Mouse (Mus musculus) layer of hippocampus, postnatal 36 days (tissue): ENCODE data around the gene Cbfa2t3. TPM values are rescaled to one million over a fixed set of nuclear protein-coding genes. Genes with fewer than 3 reads are reported as not detected.
A peak's percentile ranks its signal among the peaks of the same experiment; 100 is the strongest.

ENCODE experiments used
- DNase-seq, 2 experiments: peaks; one replicate each; pipeline ENCODE4 v3.0.0; 2022
- total RNA-seq, 2 experiments: library from RNA; stranded (reverse); gene quantifications; 2 replicates each; pipeline ENCODE4 v1.2.3; 2021

The Cbfa2t3 gene
- total RNA-seq, 2 experiments from 2014 or later, result 47.2 to 50.2 TPM

DNA sequence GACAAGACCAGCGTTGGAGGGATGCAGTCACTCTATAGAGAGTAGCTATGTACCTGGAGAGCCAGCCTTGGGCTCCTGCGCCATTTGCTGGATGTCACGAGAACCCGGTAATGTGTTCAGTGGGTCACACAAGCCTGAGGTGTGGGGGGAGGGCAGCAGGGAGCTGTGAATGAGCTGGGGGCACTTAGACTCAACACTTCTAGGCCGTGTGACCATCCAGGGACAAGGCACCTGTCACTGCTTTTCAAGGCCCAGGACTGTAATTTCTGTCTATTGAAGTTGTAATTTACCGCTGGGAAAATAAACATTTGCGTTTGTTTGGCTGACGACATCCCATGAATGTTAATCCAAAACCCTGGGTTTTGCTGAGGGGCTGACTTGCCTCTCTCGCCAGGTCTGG lies 12.0 kb downstream of the Cbfa2t3 start:
- DNase-seq, result no peak

DNA sequence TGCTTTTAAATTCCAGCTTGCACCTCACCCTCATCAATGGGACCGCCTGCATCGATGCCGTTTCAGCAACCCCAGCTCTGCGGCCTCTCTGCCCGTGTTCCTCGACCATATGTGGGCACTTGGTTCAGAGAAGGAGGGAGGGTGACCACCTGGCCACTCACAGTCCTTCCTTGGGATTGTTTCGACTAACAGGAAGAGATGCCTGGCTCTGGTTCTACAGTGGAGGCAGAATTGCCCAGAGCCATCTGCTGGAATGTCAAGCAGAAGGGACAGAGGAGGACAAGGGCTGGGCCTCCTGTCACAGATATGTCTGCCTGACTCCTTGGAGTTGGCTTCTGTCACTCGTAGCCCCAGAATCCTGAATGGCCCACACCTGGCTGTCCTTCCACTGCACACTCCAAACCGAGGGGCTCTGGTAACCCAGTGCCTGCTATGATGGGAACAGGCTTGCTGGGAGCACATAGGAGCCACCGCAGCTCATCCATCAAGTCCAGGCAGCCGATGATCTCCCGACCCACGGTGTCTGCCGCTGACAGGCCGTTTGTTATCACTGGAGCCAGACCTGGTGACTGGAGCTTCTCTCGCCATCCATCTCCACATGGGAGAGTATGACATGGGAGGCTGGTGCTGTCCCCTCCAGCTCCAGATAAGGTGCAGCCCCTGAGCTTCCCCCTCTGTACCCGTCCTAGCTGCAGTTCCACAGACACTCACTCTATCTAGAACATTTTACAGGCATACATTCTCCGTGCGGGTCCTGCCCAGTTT lies 13.6 kb downstream of the Cbfa2t3 start:
- DNase-seq, result no peak

DNA sequence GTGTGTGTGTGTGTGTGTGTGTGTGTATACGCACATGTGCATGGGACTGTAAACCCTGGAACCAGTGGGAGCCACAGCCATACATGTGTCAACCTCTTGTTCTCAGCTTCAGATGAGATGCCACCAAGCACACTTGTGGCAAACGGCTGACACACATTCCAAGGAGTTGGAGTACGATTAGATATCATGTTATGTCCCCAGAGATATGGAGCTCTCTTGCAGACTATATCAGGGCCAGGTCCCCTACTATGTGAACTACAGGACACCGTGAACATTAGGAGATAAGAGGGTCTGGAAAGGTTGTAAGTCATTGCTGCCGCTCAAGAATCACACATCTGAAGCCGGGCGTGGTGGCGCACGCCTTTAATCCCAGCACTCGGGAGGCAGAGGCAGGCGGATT lies 16.1 kb downstream of the Cbfa2t3 start:
- no peak for DNase-seq

DNA sequence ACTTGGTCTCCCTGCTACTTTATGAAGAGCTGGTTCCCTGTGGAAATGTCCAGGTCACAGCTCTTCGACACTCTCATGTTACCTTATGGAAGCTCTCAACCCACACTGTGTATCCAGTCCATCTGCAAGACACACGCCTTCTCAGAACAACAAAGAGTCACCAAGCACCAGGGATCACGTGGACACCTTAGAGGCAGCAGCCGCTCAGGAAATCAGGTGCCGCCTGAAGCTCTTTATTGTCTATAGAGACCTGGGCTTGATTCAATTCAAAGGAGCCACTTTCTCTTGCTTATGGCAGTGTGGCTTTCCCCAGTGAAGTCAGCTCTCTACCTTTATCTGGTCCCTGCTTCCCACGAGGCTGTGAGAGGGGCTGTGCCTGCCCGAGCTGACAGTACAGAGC lies 18.7 kb downstream of the Cbfa2t3 start:
- DNase-seq, result no peak

DNA sequence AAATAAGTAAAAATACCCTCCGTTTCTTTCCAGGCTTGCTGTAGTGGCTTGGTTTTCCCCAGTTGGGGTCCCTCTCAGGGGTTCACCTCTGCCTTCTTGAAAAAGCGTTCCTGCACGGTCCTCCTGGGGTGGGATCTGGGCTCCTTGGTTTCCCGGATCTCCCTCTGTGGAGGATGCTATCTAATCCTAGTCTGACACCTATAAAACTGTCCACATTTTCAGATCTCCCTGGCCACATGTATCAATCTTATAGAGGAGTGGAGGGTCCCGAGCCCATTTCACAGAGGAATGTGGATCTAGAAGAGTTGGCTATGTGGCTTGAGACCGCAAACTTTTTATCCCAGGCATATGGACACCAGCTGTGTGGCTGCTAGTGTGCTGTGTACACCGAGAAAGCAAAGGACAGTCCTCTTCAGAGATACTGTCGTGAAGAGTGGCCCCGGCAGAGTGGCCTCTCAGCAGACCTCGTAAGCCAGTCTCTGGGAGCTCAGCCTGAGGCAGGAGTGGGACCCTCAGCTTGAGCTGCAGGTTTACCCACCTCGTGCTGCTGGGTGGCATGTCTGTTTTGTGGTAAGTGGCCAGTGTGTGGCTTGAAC lies 19.5 kb downstream of the Cbfa2t3 start:
- no peak for DNase-seq

DNA sequence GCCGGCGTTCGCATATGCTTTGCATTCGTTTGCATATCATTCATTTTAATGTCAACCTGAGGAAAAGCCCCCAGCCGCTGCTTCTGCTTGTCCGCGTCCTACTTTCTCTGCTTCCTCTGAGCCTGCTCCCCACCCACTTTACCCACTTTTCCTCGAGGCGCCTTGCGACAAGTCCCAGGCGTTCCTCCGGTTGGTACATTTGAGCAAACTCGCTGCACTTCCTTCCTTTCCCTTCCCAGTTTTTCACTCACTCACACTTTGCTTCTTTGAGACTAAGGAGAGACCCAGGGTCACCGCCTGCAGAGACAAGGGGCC lies 20.1 kb downstream of the Cbfa2t3 start:
- no peak for DNase-seq

DNA sequence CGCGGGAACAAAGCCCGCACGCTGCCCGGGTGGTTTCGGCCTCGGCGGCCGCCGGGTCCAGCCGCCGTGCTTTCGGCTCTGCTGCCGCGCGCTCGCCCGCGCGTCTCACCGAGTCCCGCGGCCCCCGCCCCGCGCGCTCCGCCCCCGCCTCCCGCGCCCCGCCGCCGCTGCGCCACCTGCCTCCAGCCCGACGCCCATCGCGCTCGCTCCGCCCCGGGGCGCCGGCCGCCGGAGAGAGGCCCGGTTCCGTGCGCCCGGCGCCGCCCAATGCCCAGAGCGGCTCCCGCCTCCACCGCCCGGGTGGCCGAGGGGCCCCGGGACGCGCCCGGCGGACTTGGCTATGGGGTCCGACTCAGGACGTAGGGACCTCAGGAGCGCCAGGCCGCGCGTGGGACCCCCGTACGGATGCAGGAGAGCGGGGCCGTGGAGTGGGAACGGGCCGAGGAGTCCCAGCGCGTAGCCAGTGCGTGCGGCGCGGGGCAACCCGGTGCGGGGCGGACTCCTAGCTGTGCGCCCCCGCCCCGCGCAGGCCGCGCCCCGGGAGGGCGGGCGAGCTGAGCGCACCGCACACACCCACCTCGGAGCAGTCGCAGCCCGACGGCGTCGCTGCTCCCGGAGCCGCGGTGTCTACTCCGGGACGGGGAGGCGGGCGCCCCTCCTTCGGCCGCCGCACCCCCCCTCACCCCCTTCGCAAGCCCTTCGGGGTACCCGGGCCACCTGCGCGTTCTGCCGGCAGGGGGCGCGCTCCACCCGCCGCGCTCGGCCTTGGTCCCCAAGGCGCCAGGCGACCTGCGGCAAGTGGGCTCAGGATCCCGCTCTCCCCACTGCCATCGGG lies 20.6 kb downstream of the Cbfa2t3 start:
- DNase-seq, result peak; percentile 82 to 86

DNA sequence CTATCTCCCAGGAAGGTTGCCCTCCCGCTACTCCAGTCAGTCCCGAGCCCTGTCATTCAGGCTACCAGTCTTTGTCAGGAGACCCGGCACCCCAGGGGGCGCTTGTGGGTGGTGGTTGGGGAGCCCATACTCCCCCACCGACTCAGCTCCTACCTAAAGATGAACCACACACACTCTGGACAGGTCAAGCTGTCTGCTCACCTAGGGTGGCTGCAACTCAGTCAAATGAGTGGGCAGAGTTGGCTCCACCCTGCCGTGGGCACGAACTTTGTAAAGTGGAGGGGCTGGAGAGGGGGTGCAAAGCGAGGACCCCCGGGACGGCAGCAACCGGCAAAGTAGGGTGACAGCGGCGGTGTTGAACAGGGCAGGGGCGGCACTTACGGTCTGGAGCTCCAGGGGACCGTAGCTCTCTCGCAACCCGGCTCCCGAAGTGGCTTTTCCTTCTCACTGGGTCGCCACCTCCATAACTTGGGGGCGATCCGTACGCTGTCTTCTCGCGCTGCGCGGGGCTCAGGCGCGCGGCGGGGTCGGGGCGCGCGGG lies 21.4 kb downstream of the Cbfa2t3 start:
- no peak for DNase-seq

DNA sequence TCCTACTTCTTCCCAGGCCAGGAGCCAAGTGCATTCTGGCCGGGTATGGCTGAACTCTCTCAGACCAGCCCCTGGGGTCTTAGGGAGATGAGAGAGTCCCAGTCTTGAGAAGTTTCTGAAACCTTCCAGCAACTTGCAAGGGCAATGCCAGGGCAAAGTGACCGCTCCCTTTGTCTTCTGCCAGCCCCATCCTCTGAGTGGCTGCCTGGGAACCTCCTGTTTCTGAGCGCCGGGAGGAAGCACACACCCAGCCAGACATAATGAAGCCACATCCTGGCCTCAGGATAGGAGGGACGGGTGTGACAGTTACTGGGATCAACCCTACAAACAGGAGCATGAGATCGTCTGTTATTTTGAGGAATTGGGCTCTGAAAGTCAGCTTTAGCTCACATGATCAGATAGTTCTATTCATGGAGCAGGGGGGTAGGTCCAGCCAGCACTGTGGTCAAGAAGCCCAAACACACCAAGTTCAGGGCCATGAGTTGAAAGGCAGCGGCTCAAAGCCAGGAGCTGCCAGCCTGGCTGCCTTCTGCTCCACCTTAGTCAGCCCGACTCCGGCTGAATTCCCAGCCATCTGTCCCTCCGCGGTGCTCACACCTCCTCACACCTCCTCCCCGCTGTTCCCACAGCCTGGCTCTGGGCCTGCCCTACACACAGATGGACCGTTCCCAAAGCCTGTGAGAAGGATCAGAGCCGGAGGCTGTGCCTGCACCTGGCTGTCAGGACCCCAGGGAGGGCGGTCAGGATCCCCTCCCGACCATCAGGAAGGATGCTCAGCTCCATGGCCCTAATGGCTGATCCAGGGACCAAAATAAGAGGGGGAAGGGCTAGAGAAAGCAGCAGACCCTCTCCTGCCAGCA lies 22.1 kb downstream of the Cbfa2t3 start:
- peak; percentile 85 to 86 for DNase-seq

DNA sequence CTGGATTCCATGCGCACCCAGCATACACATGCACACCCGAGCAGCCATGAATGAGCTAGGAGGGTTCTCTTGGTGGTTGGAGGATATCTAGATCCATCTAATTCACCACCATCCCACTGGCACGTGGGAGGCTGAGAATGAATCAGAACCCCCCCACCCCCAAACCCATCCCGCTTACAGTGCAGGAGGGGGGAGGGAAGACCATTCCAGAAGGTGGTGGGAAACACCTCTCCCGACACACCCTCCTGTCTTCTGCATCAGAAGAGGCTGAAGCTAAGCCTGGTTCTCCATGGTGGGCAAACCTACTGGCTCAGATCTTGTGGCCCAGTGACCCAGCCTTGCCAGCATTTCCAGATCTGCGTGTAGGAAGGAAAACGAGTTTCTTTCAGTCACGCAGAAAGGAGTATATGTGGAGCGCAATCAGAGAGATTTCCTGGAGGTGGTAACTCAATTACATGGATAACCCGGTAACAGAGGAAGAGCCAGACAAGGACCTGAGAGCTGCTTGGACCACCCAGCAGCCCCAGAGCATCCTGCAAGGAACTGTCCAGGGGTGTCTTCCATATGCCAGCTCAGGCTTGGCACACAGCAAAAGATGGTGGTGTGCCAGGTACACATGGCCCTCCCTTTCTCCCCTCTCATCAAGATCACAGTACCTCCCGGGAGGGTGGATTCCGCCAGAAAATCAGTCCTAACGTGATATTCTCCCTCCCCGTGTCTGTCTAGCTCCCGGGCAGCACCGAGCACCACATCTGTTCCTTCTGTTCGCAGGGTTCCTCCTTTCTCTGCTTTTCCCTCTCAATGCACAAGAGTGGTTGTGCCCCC lies 23.1 kb downstream of the Cbfa2t3 start:
- no peak for DNase-seq

DNA sequence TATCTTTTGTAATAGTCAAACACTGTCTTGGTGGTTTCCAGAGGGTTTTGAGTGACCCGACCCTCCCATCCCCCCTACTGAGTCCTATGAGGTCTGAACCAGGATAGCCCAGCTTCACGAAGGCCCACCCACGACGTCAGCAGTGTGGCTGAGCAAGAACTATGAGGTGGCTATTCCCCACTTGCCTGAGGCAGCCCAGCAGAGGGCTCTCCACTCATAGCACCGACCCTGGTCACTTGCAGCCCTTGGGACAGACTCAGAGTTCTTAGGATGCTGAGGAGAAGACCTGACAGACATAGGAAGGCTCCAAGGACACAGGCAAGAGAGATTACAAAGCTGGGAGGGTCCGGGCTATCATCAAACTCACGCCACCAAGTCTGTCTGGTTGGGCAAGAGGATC lies 23.9 kb downstream of the Cbfa2t3 start:
- no peak for DNase-seq

DNA sequence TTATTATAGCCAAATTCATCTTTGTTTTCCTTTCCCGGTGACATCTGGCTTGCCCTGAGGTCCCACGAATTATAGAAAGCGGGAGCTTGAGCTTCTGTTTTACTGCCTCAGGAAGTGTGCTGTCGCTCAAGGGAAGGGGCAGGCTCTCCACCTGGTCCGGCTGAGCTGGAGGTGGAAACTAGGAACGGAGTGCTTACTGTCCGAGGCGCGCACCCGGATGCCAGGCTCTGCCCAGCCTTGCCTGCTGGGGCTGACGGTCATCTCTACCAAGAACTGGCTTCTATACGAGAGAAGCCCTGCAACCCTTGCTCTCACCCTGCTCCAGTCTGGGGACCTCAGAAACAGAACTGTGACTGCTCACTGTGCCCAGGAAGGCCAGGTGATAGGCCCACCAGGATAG lies 24.9 kb downstream of the Cbfa2t3 start:
- DNase-seq, result no peak

DNA sequence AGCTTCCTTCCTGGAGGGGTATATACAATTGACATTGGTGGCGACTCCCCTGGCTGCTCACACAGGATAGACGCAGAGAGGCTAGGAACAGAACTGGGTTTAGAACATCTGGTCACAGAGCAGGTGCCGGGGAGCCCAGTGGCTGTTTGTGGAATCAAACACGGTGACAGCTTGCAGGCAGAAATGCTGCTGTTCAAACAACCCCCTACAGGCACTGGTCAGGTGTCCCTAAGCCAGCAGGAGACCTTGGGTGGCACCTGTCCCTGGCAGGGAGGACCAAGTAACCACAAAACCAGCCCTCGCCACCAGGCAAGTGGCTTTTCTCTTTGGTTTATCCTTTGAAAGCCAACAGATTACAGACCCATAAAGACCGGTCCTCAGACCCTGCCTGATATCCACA lies 27.0 kb downstream of the Cbfa2t3 start:
- no peak for DNase-seq

DNA sequence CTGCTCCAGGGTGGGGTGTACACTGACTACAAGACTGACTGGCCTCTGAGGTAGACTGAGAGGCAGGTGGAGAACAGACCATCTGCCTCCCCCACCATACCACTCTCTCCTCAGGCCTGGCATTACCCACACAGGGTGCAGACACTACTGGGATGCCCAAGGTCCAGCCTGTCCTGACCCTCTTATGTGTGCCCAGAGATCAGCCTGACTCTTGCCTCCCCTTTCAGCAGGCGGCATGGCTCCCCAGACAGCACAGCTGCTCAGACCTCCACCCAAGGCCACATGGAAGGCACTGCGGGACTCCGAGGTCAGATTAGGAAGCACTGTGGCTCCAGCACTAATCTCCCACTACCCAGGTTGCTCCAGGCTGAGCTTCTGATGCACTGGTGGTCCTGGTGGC lies 28.2 kb downstream of the Cbfa2t3 start:
- DNase-seq, result no peak

DNA sequence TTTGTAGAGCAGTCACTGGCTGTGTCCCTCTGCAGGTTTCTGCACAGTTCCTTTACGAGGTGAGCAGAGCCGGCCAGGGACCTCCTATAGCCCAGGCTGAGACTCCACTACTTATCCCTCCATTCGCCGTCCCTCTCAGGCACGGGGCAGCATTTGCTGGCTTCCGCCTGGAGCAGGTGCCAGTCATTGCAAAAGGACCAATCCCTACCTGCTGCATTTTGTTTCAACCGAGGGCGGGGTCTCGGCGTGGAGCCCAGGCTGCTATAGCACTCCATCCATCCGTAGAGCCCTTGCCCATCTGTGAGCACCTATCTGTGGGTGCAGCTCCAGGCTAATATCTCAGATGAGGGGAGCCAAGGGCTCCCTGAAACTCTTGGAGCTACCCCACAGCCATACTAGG lies 28.9 kb downstream of the Cbfa2t3 start:
- no peak for DNase-seq

DNA sequence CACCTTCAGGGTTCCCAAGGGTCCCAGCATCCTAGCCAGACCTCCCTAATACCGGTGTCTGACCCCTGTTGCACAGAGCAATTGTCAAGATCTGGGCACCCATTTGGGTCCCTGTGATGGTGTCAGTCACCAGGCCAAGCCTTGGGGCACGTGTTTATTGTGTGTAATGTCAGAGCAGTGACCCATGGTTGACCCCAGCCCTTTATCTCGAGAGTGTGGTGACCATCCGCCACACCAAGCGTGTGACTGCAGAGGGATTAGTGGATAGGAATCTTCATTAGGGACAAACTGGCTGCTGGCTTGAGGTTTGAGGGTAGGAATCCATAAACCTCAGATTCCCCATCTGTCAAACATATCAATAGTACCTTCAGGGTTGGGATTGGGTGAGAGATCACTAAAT lies 29.5 kb downstream of the Cbfa2t3 start:
- DNase-seq, result no peak

DNA sequence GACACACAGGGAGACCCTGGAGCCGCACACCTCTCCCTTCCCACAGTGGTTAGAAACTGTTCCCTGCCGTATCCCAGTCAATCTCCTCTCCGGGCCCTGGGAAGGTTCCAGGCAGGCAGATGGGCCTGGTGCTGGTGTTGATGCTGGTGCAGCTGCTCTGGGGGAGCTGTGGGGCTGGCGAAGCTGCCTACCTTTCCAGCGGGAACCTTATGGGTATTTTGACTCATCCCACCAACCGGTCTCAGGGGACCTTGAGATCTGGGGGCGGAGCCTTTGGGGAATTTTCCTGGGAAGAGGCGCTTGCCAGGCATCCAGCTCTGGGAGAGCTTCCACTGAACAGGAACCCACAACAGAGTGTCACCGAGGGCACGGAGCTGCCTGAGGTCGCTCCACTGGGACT lies 31.1 kb downstream of the Cbfa2t3 start:
- peak; percentile 48 to 52 for DNase-seq

DNA sequence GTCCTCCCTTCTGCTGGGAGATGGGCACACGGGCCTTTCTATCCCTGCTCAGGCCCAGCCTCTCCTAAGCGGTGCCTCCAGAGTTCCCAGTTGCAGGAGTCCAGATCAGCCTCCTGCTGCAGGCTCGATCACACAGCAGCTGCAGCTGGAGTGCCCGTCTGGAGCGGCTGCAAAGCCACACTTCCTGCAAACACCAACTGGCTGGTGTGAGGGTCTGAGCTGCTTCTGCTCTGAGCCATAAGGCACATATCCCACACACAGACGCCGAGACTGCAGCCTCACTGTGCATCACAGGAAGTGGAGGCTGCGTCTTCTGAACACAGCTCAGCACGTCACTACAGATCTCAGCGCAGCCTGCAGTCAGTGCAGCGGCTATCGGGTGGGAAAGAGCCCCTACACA lies 32.1 kb downstream of the Cbfa2t3 start:
- DNase-seq, result peak; percentile 50

DNA sequence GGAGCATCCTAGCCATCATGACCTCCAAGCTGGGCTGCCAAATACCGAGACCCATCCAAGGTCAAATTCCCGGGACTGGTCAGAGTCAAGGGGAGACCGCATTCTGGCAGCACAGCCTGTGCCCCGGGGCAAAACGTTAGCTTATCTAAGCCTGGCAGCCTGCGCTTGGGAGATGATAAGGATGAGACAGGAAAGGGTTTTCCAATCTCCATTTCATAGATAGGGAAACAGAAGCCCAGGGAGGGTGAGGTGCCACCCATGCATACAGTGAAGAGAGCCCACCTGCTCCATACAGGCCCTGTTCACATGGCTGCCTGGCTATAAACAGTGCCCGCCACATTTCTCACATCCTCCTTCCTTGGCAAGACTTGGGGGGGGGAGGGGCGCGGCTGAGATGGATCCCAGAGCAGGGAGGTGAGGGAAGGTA lies 32.6 kb downstream of the Cbfa2t3 start:
- DNase-seq, result no peak

DNA sequence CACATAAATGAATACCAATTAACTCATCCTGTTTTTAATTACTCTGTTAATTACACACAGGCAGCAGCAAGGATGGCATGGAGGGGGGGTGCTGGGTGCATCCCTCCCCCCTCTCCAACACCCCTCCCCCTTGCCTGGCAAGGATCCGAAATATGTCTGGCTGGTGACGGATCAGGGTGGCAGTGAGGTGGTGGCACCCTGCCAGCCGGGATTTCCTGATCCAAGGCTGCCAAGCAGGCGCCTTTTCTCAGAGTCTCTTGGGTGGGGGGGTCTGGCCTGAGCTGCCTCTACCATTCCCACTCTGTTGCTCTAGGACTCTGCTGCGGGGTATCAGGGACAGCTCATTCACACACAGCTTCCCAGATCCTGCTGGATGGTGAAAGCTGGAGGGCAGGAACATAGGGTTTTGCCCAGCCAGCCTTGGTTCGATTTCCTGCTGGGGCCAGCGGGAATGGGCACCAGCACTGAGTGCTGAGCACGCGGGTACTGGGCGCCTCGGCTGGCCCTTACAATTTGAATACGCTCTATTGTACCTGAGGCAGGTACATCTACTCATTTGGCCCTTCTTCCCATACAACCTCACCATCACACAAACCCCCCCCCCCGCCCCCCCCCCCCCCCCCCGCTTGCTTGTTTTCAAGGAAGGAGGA lies 33.1 kb downstream of the Cbfa2t3 start:
- no peak for DNase-seq

DNA sequence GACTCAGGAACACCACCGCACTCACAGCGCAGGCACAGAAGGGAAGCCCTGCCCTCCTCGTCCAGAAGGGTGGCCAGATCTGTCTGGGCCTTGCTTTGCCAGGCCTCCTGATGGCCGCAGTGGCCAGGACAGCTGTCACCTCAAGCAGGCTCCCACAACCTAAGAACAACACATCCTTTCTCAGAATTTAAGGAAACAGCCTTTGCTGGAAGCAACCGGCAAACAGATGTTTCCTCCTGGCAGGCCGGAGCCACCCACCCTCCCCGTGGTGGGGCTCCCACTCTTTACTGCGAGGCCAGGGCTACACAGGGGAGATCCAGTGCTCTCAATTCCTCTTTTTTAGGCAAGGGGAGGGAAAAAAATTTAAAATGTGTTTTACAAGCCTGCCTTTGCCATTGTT lies 33.7 kb downstream of the Cbfa2t3 start:
- no peak for DNase-seq
